Mouse (Mus musculus) CH12.LX (cell line): Measurements from ENCODE around the gene Gm12166. TPM values are rescaled to one million over a fixed set of nuclear protein-coding genes. Genes with fewer than 3 reads are reported as not detected.

Experiments
- DNase-seq: peaks from one replicate; pipeline ENCODE4 v3.0.0-alpha.2; 2013; ENCODE audit errors: extremely low read depth
- H3K27ac ChIP-seq: 2 replicates; pipeline ENCODE4 v1.5.1; 2012; ENCODE audit warnings: low read depth, mild to moderate bottlenecking, control low read depth, moderate library complexity; ENCODE audit not compliant: insufficient read depth
- H3K27me3 ChIP-seq: replicated peaks from 2 replicates; pipeline ENCODE3; 2012; ENCODE audit warnings: inconsistent platforms
- H3K36me3 ChIP-seq, 2 experiments: replicated peaks in 1 of 2; 2 replicates each; pipeline versions ENCODE3 to v1.6.1; 2012; ENCODE audit warnings: inconsistent platforms in 1 of 2, low read length in 1 of 2, mild to moderate bottlenecking in 1 of 2, mixed read lengths in 1 of 2, moderate library complexity in 1 of 2; ENCODE audit not compliant: control insufficient read depth in 1 of 2, insufficient read depth in 1 of 2
- H3K4me1 ChIP-seq, 2 experiments: 2 replicates each; pipeline ENCODE4 v1.6.1; 2012; ENCODE audit warnings: inconsistent platforms in 1 of 2, moderate library complexity in 1 of 2; ENCODE audit not compliant: insufficient read depth in 2 of 2, control insufficient read depth in 1 of 2
- H3K4me2 ChIP-seq: 2 replicates; pipeline ENCODE4 v1.6.1; 2012; ENCODE audit warnings: low read depth, mild to moderate bottlenecking, control low read depth; ENCODE audit not compliant: poor library complexity, insufficient read depth, severe bottlenecking
- H3K4me3 ChIP-seq, 3 experiments: fragments of 150-350 bp in 1 of 3; sonication (generic) in 1 of 3; replicated peaks in 1 of 3; 2 replicates each; pipeline versions ENCODE3 to v1.5.1; 2011 to 2012; ENCODE audit warnings: low read depth in 2 of 3, low read length in 2 of 3, mild to moderate bottlenecking in 2 of 3, moderate library complexity in 2 of 3, control low read depth in 1 of 3, improper control_type of control experiment in 1 of 3, inconsistent platforms in 1 of 3, mixed read lengths in 1 of 3; ENCODE audit not compliant: poor library complexity in 1 of 3
- H3K79me2 ChIP-seq: replicated peaks from 2 replicates; pipeline ENCODE4 v1.6.1; 2012; ENCODE audit warnings: mild to moderate bottlenecking, moderate library complexity; ENCODE audit not compliant: control insufficient read depth, poor library complexity, insufficient read depth, severe bottlenecking; ENCODE audit errors: extremely low read depth
- H3K9ac ChIP-seq: 2 replicates; pipeline ENCODE4 v1.6.1; 2012; ENCODE audit warnings: low read depth, mild to moderate bottlenecking, control low read depth, moderate library complexity; ENCODE audit not compliant: insufficient read depth
- H3K9me3 ChIP-seq: replicated peaks from 2 replicates; pipeline ENCODE3; 2012; ENCODE audit warnings: low read length, inconsistent platforms, mixed read lengths
- CTCF ChIP-seq, 2 experiments: IDR thresholded peaks in 1 of 2; conservative IDR thresholded peaks in 1 of 2; 2 replicates each; pipeline ENCODE4 v1.5.1; 2011 to 2012; ENCODE audit warnings: low read depth in 2 of 2, low read length in 2 of 2, improper control_type of control experiment in 1 of 2, inconsistent platforms in 1 of 2, mild to moderate bottlenecking in 1 of 2, moderate library complexity in 1 of 2
- E2F4 ChIP-seq: IDR thresholded peaks from 2 replicates; pipeline ENCODE4 v1.6.1; 2011; ENCODE audit warnings: low read depth, low read length, improper control_type of control experiment; ENCODE audit not compliant: insufficient replicate concordance
- EP300 ChIP-seq: IDR thresholded peaks from 2 replicates; pipeline ENCODE4 v1.6.1; 2011; ENCODE audit warnings: low read length, improper control_type of control experiment
- IRF4 ChIP-seq: IDR thresholded peaks from 2 replicates; pipeline ENCODE4 v1.6.1; 2014; ENCODE audit warnings: low read depth, mild to moderate bottlenecking, inconsistent platforms, low read length, improper control_type of control experiment
- MXI1 ChIP-seq: IDR thresholded peaks from 2 replicates; pipeline ENCODE4 v1.6.1; 2011; ENCODE audit warnings: mild to moderate bottlenecking, low read depth, low read length, improper control_type of control experiment
- MYC ChIP-seq: IDR thresholded peaks from 2 replicates; pipeline ENCODE4 v1.6.1; 2011; ENCODE audit warnings: low read depth, mild to moderate bottlenecking, improper control_type of control experiment, low read length
- PAX5 ChIP-seq: IDR thresholded peaks from 2 replicates; pipeline ENCODE4 v1.6.1; 2012; ENCODE audit warnings: low read length, inconsistent platforms, mixed read lengths
- POLR2A ChIP-seq: IDR thresholded peaks from 2 replicates; pipeline ENCODE4 v1.6.1; 2011; ENCODE audit warnings: low read depth, mild to moderate bottlenecking, improper control_type of control experiment, low read length
- POLR2AphosphoS2 ChIP-seq: IDR thresholded peaks from 2 replicates; pipeline ENCODE4 v1.6.1; 2011; ENCODE audit warnings: low read depth, low read length, improper control_type of control experiment
- RCOR1 ChIP-seq: conservative IDR thresholded peaks from 2 replicates; pipeline ENCODE4 v1.6.1; 2012; ENCODE audit warnings: low read depth, mild to moderate bottlenecking, inconsistent platforms, low read length, improper control_type of control experiment
- SIN3A ChIP-seq: IDR thresholded peaks from 2 replicates; pipeline ENCODE4 v1.6.1; 2012; ENCODE audit warnings: low read length, improper control_type of control experiment, inconsistent platforms
- TCF12 ChIP-seq: IDR thresholded peaks from 2 replicates; pipeline ENCODE4 v1.6.1; 2014; ENCODE audit warnings: low read depth, mild to moderate bottlenecking, inconsistent platforms, low read length, improper control_type of control experiment
- UBTF ChIP-seq: IDR thresholded peaks from 2 replicates; pipeline ENCODE4 v1.6.1; 2012; ENCODE audit warnings: low read depth, mild to moderate bottlenecking, inconsistent platforms, low read length, improper control_type of control experiment, moderate library complexity
- ZMIZ1 ChIP-seq: IDR thresholded peaks from 2 replicates; pipeline ENCODE4 v1.6.1; 2012; ENCODE audit warnings: low read depth, mild to moderate bottlenecking, inconsistent platforms, low read length, improper control_type of control experiment
- dilution Hi-C: fragments of 300-500 bp; cut with MboI; formaldehyde crosslinking; loops from 2 replicates; pipeline ENCODE4 v1.14.3; 2020; ENCODE audit warnings: low sequenced_read_pairs; ENCODE audit not compliant: extremely low pct_unique_long_range_greater_than_20kb, extremely low pct_ligation_motif_present
- in situ Hi-C: fragments of 300-500 bp; cut with MboI; formaldehyde crosslinking; loops from 3 replicates; pipeline ENCODE4 v1.14.3; 2019; ENCODE audit warnings: low sequenced_read_pairs, low pct_ligation_motif_present, low pct_unique_long_range_greater_than_20kb, mixed read lengths
- polyA plus RNA-seq: library from polyadenylated mRNA; unstranded; fragments of >175 nt; gene quantifications from 2 replicates; pipeline ENCODE4 v1.2.1, GENCODE M21; 2012; ENCODE audit warnings: low read depth; ENCODE audit not compliant: insufficient read length
- total RNA-seq, 2 experiments: library from RNA; depleted of rRNA; stranded (reverse); fragments of 300-350 nt in 1 of 2; fragments of >200 nt in 1 of 2; gene quantifications; 2 replicates each; pipeline ENCODE4 v1.2.3; 2012 to 2014

Gene Gm12166
- total and polyA plus RNA-seq, 3 experiments = 2.3 to 19.0 (median 2.9) TPM

DNA sequence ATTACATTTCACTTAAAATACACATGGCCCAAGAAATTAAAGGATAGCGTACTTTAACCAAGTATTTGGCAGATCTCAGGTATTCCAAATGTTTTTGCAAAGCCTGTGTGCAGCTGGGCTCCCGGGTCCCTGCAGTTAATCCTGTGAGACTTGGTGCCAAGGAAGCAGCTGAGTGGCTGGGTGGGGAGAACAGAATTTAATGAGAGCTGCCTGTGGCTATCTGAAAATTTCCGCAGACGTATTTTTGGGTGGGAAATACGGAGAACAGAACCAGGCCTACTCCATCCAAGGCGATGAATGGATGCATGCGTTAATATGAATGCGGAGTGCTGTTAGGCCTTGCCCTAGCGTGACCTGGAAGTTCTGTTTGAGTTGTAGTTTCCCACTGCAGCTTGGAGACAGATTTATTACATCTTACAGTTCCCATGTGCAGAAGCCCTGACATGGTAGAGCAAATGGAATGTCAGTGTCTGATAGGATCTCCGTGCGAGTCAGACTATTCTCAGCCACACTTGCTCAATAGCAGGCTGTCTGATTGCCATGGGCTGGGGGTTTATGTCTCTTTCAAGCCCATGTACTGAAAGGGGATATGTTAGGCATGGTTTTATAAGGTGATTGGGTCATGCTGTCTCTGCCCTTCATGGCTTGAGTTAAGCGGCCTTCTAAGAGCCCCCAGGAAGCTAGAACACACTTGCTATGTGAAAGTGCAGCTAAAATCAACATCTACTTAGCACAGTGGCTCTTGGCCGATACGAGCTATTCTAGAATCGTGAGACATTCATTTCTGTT, 21.1 kb upstream of the Gm12166 start:
- H3K27ac ChIP-seq = no peak overlapping the region
- H3K4me2 ChIP-seq = no peak overlapping the region
- dilution Hi-C loops (no loop called here), in situ Hi-C loops (no loop called here)
- H3K4me1 ChIP-seq = peaks cover 0 to 28% of the 10 kb centered on the region in 2 experiments; a peak in 3 of 4 replicates
- no peaks in the 10 kb centered on the region for H3K79me2 ChIP-seq
- no peak for TF ChIP-seq E2F4
- TF ChIP-seq PAX5 = no peak
- TF ChIP-seq RCOR1 = no peak
- TF ChIP-seq IRF4 = no peak
- TF ChIP-seq MYC = no peak
- no peak for TF ChIP-seq EP300
- no peak for TF ChIP-seq POLR2A
- TF ChIP-seq TCF12 = no peak
- TF ChIP-seq POLR2AphosphoS2 = no peak
- no peak overlapping the region for H3K9ac ChIP-seq
- no peaks in the 10 kb centered on the region for H3K36me3 ChIP-seq
- no peaks in the 10 kb centered on the region for H3K27me3 ChIP-seq
- H3K4me3 ChIP-seq = no peak overlapping the region
- no peak for DNase-seq
- H3K9me3 ChIP-seq = peaks cover 5% of the 10 kb centered on the region

DNA sequence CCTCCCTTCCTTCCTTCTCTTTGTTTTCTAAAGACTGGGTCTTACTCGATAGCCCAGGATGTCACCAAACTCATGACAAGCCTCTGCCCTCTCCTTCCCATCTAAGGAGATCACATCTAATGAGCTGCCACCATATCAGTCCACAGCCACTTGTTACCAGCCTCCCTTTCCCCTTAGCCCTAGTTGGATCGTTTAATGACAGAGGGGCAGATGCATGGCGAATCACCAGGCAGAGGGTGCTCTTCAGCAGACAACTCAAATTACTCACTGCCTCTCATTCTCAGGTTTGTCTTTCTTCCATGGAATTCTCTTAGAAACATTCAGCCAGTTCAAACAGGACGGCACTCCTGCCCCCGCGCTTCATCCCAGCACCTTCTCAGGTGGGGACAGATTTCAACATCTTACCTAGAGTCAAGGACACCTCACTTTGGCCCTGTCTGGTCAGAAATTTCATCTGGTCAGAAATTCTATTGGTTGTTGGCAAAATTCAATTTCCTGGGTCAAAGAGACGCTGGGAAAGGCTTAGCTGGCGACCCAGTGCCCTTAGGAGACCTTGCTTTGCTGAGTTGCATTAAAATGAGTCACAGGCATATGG, 20.4 kb upstream of the Gm12166 start:
- Histone ChIP-seq H3K4me2 (no peak overlapping the region), H3K4me1 (peaks cover 0 to 28% of the 10 kb centered on the region in 2 experiments; a peak in 3 of 4 replicates), H3K9ac (no peak overlapping the region), H3K4me3 (no peak overlapping the region), H3K36me3 (no peaks in the 10 kb centered on the region), H3K79me2 (no peaks in the 10 kb centered on the region), H3K27ac (no peak overlapping the region), H3K9me3 (peaks cover 5% of the 10 kb centered on the region), H3K27me3 (no peaks in the 10 kb centered on the region)
- no peak for DNase-seq
- TF ChIP-seq UBTF (no peak), MXI1 (no peak), E2F4 (no peak), SIN3A (no peak), CTCF (conservative IDR thresholded peaks at IDR 0.05 in 1 of 2, IDR thresholded peaks at IDR 0.05 in 1 of 2; ENCODE audit: low read depth in 2 of 2, low read length in 2 of 2) (no peak), RCOR1 (no peak), ZMIZ1 (no peak)
- dilution Hi-C loops (no loop called here), in situ Hi-C loops (no loop called here)
